Mouse (Mus musculus): ENCODE results near the gene Camta2. TPM values are rescaled to one million over a fixed set of nuclear protein-coding genes. Genes with fewer than 3 reads are reported as not detected.

Gene Camta2
- total RNA-seq (2015), result 24.5 and 27.0 TPM in 2 replicates
- 6.4 and 12.5 TPM in 2 replicates for total RNA-seq (2017)

DNA sequence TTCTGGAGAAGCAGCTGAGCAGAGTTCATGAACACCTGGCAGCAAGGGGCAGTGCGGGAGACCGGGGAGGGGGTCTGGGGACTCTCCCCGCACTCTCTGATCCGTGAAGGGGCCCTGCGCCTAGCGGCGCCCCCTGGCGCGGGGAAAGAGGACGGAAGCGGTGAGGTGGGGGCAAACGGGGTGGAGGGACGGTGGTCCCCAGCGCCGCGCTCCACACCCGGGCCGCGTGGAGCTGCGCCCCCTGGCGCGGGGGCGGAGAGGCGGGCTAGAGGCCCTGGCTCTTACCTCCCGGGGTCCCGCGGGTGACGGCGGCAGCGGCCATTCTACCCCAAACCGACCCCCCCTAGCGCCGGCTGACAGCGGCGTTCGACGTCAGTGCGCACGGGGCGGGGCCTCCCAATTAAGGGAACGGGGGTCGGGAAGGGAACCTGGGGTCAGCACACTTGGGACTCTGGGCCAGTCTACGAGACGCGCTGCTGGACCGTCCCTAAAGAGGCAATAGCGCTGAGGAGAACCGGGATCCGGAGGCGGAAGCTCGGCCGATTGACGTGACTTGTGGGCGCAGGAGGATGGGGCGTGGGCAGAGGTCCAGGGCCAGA lies at the start of gene Camta2:
Gene Camta2, minus strand, starts transcription at position 505 of the 599 bp plus-strand sequence.
- peak; percentile 79 for ATAC-seq (ENCODE audit: poor library complexity, severe bottlenecking)

DNA sequence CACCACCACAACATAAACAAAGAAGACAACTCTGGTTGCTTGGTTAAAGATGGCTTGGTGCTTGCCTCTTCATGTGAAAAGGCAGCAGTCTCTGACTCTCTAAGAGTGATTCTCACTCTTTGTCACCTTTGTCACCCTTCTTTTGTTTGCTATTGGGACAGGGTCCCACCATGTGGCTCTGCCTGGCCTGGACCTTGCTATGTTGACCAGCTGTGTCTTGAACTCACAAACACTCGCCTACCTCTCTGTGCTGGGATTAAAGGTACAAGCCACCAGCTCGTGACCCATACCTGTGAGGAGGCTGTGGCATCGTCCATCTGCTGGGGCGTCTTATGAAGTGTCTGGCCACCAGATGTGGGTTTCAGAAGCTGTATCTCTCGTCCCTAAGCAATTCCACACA lies 45.4 kb upstream of the Camta2 start:
- no peak for ATAC-seq (ENCODE audit: poor library complexity, severe bottlenecking)

DNA sequence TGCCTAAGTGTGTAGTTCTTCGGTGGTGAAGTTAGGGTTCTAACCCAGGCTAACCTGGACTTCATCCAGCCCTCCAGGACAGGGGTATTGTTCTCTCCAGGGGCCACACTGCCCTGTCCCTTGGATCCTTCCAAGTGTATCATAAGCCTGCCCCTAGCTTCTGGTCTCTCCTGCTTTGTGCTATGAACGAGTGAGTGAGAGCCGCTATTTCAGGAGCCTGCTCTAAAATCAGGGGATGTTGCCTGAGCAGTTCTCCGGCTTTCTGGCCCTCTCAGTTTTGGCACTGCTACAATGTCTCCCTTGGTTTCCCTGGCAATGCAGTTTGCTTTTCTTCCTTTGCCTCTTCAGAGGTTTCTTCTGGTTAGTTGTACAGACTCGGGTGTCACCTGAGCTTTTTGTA lies 43.3 kb upstream of the Camta2 start:
- no peak for ATAC-seq (ENCODE audit: poor library complexity, severe bottlenecking)

DNA sequence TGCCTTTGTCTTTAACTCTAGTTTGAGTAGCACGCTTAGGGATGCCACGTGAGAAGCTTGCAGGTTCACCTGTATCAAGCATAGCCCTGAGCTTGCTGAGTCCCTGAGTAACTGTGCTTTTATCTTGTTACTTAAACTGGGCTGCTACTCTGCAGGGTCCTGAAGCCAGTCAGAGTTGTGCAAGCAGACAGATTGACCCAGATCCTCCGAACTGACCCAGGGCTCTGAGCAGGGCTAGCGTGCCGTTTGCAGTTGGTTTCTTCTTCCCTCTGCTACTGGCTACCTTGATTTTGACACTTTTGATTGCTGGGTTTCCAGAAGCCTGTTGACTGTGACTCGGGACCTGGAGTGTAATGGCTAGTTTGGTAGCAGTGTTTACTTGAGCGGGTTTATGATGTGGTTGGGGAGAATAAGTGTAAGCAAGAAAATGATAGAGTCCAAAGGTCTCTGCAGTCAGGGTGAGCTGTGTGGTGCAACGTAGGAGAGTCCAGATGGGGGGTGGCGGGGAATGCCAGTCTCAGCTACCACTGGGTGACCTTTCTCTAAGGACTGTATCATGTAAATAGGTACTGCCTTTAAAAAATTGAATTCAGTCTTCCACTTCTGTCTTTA lies 42.6 kb upstream of the Camta2 start:
- no peak for ATAC-seq (ENCODE audit: poor library complexity, severe bottlenecking)

DNA sequence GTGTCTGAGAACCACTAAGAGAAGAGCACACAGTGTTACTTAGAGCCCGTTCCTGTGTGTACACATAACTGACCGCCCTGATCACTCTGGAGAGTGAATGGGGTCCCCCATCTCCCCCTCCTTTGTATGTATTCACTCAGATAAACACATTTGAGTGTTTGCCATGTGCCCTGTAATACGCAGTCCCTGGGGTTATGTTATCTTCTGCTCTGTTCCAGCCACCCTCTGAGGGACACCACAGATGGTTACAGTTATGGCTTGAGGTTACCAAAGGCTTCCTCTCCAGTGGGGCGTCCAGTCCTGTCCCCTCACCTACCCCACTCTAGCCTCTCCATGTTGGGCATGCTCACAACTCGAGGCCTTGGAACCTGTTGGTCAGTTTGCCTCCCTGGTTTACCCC lies 39.5 kb upstream of the Camta2 start:
- ATAC-seq (ENCODE audit: poor library complexity, severe bottlenecking), result no peak

DNA sequence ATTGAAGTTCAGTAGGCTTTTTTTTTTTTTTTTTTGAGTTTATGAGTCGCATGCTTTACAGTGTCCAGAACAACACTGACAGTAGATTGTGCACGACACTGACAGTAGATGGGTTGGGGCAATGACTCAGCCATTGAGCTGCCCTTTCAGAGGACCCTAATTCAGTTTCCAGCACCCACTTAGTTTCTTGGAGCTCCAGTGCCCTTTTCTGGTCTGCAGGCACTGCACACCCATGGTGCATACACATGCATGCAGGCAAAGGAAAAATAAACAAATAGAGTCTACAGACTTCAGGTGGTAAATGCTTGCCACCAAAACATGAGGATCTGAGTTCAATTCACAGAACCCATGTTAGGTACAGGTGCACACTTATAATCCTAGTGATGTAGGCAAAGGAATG lies 38.7 kb upstream of the Camta2 start:
- ATAC-seq (ENCODE audit: poor library complexity, severe bottlenecking), result no peak

DNA sequence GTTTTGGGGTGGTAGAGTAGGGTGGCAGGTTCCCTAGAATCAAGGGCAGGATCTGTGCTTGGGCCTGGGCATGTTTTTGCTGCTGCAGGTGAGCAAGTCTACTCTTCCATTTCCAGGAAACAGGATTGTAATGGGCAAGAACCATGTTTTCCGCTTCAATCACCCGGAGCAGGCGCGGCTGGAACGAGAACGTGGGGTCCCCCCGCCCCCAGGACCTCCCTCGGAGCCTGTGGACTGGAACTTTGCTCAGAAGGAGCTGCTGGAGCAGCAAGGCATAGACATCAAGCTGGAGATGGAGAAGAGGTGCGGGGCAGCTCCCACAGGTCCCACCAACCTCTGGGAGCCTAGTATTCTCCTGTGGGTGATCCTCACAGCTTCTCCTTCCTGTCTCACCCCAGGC lies 36.8 kb upstream of the Camta2 start:
- no peak for ATAC-seq (ENCODE audit: poor library complexity, severe bottlenecking)

DNA sequence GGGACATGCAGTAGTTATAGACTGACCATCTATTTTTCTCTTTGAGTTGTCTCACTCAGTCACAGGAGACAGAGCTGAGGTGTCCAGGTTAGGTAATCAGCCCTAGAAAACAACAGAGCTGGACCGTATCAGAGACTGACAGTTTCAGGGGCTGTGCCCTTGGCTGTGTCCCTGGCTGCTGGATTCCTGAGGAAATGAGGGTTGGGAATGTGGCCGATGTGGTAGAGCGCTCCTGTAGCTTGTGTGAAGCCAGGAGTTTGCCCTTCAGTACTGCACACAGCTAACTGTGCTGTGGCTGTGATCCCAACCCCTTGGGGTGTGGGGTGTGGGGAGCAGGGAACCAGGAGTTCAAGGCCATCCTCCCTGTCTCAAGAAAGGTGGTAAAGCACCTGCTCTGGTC lies 33.2 kb upstream of the Camta2 start:
- ATAC-seq (ENCODE audit: poor library complexity, severe bottlenecking), result 0 out of 2 replicates have a peak, but pooled peaks have one; percentile 1

DNA sequence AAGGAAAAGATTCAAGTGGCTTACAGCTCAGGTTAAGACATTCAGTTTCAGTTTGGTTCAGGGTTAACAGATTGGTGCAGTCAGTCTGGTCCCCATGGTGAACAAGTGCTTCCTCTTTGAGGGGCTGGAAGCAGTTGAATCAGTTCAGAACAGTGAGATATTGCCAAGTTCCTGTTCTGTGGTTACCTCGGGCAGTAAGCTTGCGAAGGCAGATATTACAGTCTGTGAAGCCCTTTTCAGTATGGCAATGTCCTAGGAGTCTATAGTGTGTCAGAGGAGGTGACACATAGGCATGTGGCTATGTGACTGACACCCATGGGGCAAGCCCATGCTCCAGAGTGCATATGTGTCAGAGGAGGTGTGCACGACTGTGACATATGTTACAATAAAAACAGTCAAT lies 32.7 kb upstream of the Camta2 start:
- ATAC-seq (ENCODE audit: poor library complexity, severe bottlenecking), result peak; percentile 99

DNA sequence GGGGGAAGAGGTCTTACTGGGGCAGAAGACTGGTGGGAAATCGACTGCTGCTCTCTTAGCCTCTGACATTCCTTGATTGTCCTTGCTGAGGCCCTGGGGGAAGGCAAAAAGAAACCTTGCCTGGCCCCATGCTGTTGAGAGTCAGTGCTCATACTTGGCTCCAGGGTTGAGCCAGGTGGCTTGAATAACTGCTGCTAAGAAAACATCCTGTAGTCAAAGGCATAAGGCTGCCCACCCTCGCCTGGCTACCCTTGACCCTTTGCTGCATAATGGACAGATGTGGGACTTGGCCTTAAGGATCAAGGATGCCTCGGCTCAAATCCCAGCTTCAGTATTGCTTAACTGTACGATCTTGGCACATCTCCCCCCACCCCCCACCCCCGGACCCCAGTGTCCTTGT lies 30.6 kb upstream of the Camta2 start:
- ATAC-seq (ENCODE audit: poor library complexity, severe bottlenecking), result no peak

DNA sequence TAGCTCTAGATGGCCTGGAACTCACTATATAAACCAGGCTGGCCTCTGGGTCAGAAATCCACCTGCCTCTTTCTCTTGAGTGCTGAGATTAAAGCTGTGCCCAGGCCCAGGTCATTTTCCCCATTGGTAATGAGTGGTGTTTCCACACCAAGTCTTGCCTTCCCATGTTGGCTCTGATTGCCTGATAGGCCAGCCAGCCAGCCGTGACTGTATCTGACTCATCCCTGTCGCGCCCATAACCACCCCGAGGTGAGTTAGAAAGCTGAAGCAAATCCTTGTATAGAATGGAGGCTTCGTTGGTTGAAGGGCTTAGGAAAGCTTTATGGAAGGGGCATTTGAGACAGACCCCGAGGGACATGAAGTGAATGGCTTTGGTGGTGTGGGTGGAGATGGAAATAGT lies 27.9 kb upstream of the Camta2 start:
- ATAC-seq (ENCODE audit: poor library complexity, severe bottlenecking), result no peak

DNA sequence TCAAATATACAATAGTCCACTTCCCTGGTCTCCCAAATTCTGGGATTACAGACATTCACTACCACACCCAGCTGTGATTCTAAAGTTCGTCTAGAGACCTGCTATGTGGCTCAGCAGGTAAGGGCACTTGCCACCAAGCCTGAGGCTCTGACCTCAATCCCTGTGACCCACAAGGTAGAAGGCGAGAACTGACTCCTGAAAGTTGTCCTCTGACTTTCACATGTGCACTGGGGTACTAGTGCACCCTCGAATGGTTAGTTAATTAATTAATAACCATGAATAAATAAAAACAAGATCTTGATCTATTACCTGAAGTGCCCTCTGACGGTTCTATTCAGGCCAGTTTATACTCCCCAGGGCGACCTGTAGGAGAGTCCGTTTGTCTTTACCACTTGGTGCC lies 25.3 kb upstream of the Camta2 start:
- no peak for ATAC-seq (ENCODE audit: poor library complexity, severe bottlenecking)

DNA sequence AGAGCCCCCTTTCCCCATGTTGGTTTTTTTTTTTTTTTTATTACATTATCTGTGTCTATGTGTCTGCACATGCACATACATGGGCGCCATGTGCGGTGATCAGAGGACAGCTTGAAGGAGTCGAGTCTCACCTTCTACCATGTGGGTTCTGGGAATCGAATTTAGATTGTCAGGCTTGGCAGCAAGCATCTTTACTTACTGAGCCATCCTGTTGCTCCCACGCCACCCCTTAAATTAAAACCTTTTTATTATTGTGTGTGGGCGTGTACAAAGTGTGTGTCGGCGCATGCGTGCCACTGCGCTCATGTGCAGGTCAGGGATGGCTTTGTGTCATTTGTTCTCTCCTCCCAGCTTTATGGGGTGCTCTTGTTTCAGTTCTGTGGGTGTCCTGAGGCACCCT lies 23.1 kb upstream of the Camta2 start:
- no peak for ATAC-seq (ENCODE audit: poor library complexity, severe bottlenecking)

DNA sequence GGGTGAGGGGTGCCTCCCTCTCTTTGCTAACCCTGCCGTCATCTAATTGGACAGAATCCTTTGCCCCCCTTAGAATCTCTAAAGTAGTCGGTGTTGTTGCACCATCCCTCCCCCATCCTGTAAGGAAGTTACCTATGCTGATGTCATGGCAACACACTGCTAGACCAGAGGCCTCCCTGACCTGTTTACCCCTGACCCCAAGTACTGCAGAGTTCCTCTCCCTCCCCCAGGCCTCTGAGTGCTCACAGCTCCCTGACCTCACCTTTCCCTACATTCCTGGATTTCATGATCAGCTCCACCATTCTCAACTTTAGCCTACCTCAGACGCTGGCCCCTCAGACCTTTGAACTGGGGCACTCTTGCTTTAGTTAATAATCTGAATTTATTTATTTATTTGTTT lies 18.2 kb upstream of the Camta2 start:
- no peak for ATAC-seq (ENCODE audit: poor library complexity, severe bottlenecking)

DNA sequence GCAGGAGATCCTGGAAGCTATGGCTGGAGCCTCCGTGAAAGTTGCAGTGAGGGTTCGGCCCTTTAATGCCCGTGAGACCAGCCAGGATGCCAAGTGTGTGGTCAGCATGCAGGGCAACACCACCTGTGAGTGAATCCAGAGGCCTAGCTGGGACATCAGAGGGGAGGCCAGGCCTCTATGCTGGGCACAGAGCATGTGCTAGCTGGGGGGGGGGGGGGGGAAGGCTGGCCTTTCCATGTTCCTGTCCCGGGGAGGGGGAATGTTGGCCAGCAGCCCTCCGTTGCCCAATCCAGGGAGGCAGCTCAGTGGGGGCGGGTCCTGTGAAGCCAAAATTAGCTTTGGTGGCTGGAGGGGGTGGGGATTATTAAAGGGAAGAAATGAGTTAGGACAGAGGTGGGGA lies 14.9 kb upstream of the Camta2 start:
- no peak for ATAC-seq (ENCODE audit: poor library complexity, severe bottlenecking)

DNA sequence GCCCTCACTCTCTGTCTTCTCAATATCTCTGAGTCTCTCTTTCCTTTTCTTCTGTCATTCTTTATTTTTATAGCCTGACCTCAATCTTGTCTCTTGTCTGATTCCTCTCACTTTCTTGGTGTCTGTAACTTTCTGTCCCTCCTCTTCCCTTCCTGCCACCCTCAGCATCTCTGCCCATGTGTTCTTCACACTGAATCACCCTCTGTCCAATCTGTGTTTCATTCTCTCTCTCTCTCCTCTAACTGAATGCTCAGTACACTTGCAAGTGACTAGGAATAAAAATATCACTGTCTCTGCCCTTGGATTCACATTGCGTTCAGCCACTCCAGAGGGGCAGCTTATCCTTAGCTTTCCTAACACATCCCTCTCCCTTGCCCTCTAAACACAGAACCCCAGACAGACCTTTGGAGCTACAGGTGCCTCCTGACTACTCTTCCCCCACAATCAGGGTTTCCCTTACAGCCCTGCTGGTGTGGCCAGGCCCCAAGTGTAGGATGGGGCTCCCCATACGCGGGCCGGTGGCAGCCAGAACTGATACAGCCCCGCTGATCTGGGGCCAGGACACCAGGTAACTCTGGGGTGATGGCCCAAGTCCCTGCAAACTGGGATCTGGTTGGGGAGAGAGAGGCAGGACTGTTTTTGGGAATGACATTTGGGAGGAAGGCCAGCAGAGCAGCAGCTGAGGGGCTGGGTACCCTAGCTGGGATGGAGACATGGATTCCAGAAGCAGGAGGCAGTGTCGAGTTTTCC lies 14.3 kb upstream of the Camta2 start:
- no peak for ATAC-seq (ENCODE audit: poor library complexity, severe bottlenecking)

DNA sequence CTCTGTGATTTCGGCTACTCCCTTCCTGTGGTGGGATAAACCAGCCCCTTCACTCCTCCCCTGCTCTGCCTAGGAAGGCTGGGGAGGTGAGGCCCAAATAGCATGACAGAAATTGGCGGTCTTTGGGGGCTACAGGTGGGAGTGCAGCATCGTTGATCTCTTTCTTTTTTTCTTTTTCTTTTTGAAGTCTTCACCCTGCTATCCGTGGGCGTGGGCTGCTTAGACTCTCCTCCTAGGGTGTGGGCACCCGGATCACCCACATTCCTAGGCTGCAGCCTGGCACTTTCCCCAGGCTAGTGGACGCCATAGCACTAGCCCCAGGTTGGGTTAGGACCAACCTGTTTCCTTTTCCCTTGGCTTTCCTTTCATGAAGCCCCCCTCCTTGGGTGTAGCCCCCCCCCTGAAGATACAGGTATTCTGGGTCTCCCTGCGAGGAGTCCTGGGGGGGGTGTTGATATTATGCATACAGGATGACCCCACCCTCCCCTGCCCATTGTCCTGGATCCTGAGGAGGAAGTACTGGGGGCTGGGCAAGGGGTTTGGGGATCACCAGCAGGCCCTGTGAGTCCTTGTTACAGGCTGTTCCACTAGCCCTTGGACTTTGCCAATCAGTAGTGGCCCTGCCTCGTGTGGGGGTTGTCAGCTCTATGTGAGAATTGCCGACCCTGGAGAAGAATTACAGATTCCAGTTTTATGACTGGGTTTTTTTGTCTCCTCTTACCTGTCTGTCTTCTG lies 13.5 kb upstream of the Camta2 start:
- ATAC-seq (ENCODE audit: poor library complexity, severe bottlenecking), result no peak

DNA sequence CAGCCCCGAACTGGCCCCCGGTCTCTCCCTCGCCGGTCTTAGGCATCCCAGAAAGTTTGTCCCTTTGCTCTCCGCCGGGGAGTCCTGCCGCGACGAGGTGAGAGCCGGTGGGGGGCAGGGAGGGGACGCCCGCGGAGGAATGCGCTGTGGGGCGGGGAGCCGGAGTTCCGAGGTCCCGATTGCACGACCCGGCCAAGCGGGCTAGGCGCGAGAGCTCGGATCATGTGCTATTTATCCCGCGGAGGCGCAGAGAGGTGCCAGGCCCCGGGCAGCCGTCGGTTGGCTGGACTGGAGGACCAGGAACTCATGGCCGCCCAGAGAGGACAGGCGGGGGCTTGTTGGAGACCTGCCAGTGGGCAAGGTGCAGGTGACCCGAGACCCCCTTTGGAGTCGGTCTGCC lies 12.7 kb upstream of the Camta2 start:
- ATAC-seq (ENCODE audit: poor library complexity, severe bottlenecking), result 0 out of 2 replicates have a peak, but pooled peaks have one; percentile 13

DNA sequence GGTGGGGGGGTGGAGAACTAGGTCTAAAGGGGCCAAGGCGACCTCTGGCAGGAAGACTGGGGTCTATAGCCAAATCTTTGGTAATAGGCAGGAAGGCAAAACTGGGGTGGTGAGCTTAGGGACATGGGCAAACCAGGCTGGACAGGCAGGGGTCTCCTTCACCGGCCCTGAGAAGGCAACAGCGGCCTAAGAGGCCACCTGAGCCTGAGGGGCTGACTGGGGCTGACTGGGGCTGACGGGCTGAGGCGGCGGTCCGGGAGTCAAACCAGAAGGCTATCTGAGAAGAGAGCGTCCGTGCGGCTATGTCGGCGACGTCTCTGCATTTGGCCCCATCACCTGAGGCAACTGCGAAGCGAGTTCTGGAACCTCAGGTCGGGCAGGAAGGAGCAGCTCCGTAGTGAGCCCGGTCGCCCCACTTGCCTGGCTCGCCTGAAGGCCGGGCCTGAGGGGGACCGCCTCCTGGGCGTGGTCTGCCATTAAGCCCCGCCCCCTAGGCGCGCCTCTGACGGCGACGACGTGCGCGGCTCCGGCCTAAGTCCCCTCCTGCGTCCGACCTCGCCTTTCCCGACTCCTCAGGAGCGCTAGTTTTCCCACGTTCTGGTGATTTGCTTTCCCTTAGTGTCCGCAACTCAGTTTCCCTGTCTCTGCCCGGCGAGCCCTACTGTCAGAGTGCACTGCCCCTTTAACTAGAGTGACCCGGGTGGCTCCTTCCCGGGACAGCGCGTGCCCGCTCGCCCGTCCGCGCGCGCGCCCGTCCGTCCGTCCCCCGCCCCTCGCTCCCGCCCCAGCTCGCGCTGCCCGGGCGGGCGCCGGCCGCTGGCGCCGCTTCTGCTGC lies 12.0 kb upstream of the Camta2 start, which contains the start of the genes Inca1 and Kif1c:
Gene Inca1, minus strand, starts transcription at position 434 of the 835 bp plus-strand sequence.
Gene Kif1c, plus strand, starts transcription at position 827 of the 835 bp plus-strand sequence.
- ATAC-seq (ENCODE audit: poor library complexity, severe bottlenecking), result peak; percentile 99

DNA sequence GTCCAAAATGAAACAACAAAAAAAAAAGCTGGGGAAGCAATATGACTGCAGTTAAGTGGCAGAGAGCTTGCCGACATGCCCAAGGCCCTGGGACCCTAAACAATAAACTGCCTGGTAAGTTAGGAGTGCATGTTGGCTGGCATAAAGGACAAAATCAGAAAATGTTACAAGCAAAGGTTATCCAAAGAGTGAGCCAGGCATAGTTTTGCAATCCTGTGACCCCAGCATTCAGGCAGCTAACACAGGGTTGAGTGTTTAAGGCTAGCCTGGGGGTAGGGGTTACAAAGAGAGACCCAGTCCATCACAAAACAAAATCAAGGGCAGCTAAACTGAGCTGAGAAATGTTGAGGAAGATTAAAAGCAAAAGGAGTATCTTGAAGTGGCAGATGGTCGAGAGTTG lies 11.1 kb upstream of the Camta2 start:
- no peak for ATAC-seq (ENCODE audit: poor library complexity, severe bottlenecking)
